Mouse (Mus musculus): Measurements from ENCODE around the gene Abcb6.

The Abcb6 gene

GRCm38 (mm10) chr1:75208967-75209678 is 28.9 kb upstream of the Abcb6 start:
- peak; percentile 18 for DNase-seq (ENCODE audit: low read depth, low spot score)

- DNase-seq (ENCODE audit: low read depth, low spot score), result no peak
These were observed 21.0 kb upstream of the Abcb6 start for GRCm38 (mm10) chr1:75201236-75201635.

- no peak for DNase-seq (ENCODE audit: low read depth, low spot score)
These were observed 12.3 kb upstream of the Abcb6 start for GRCm38 (mm10) chr1:75192452-75192851.

GRCm38 (mm10) chr1:75191622-75192402 is 11.6 kb upstream of the Abcb6 start, which contains the start of the genes Ankzf1 and Atg9a:
Gene Ankzf1 (plus strand): TSS chr1:75192151.
Gene Atg9a (minus strand): TSS chr1:75192196.
- peak; percentile 97 for DNase-seq (ENCODE audit: low read depth, low spot score)

- no peak for DNase-seq (ENCODE audit: low read depth, low spot score)
These were observed 11.0 kb upstream of the Abcb6 start for GRCm38 (mm10) chr1:75191258-75191621.

DNA sequence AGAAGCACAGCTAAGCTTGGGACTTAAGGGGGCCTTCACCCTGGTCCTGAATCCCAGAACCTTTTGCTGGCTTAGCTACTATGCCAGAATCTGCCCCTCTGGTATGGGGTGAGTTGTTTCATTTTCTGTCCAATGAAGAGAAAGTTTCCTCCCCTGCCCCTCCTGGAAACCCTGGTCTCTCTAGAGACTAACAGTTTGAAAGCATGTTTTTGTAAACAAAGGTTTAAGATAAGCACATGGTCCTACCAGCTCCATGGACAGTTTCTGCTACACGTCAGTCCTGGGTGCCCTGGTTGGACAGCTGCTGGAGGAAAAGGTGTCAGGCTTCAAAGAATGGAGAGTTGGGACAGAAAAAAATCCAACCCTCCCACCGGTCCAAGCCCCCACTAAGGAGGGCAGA is 10.4 kb upstream of the Abcb6 start:
- no peak for DNase-seq (ENCODE audit: low read depth, low spot score)

DNA sequence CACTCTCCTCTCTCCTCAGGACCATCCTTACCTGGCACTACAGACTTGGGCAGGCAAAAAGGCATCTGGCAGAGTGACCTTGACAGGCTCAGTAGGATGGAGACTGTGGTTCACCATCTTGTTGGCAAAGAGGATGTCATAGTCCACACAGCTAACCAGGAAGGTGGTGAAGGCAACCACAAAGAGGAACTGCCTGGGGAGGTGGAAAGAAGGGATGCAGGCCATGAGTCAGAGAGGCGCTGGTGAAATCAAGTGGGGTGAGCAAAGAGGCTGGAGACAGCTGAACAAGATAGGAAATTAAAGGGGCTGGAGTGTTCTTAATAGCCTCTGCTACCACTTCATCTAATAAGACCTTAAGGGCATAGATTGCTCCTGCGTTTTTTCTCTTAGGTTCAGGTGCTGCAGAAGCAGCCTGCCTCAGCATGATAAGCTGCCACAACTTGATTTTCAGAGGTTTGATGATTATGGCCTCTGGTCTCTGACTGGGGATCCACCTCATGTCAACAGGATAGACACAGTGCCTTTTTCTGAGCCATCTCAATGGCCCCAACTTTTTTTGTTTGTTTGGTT is 7.8 kb upstream of the Abcb6 start:
- no peak for DNase-seq (ENCODE audit: low read depth, low spot score)

DNA sequence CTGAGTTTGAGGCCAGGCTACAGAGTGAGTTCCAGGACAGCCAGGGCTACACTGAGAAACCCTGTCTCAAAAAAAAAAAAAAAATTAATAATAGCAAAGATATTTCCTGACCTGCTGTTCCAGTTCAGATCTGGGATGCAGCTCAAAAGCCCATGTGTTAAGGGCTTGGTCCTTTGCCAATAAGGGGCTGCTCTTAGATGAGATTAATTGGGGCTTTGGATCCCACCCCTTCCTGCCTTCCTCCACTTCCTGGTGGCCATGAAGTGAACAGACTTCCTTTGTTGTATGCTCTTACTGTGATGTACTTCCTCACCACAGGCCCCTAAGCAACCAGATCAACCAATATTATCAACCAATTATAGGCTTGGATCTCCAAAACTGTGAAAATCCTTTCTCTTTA is 6.9 kb upstream of the Abcb6 start:
- no peak for DNase-seq (ENCODE audit: low read depth, low spot score)

DNA sequence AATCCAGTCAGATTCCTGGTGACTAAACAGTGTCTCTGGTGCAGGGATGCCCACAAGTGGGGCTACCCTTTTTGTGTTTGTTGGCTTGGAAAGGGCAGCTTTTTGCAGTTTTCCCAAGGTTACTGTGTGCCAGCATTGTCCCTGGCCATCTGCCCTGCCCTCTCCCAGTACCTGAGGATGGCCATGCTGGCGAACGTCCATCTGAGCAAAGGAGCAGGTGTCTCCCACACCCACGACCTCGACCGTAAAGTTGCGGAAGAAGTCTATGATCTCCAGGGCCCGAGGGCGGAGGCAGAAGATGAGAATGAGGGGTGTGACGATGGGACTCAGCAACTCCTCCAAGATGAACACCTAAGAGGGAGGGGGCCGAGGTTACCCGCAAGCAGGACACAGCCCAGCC is 5.3 kb upstream of the Abcb6 start:
- DNase-seq (ENCODE audit: low read depth, low spot score), result no peak

DNA sequence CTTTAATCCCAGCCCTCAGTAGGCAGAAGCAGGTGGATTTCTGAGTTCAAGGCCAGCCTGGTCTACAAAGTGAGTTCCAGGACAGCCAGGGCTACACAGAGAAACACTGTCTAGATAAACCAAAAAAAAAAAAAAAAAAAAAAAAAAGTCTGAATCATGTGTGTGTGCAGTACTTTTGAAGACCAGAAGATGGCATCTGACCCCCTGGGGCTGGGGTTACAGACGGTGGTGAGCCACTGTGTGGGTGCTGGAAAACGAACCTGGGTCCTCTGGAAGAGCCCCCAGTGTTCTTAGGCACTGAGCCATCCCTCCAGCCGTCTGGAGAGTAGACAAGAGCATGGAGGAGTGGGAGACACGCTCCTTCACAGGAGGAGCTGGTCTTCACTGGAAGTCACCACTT is 2.0 kb upstream of the Abcb6 start:
- DNase-seq (ENCODE audit: low read depth, low spot score), result no peak

- DNase-seq (ENCODE audit: low read depth, low spot score), result no peak
These were observed 1.2 kb upstream of the Abcb6 start for GRCm38 (mm10) chr1:75181377-75181870.

- DNase-seq (ENCODE audit: low read depth, low spot score), result no peak
These were observed 549 bp upstream of the Abcb6 start for GRCm38 (mm10) chr1:75180741-75181140.

GRCm38 (mm10) chr1:75179334-75180104 is 673 bp downstream of the Abcb6 start:
- DNase-seq (ENCODE audit: low read depth, low spot score), result no peak

GRCm38 (mm10) chr1:75168472-75169464 is 11.4 kb downstream of the Abcb6 start, which contains the start of gene Zfand2b:
Gene Zfand2b (plus strand): TSS chr1:75168646.
- peak; percentile 94 for DNase-seq (ENCODE audit: low read depth, low spot score)

DNA sequence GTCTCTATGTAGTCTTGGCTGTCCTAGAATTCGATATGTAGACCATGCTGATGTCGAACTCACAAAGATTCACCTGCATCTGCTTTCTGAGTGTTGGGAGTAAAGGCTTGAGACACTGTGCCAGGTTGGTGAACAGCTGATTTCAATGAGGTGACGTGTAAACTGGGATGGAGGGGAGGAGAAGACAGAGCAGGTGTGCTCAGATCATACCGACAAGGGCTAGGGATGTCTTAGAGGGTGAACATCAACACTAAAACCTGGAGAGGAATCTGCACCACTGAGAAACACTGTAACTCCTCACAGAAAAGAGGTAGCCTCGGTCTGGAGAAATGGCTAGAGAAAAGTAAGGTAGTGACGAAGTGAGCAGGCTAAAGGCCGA is 12.1 kb downstream of the Abcb6 start:
- no peak for DNase-seq (ENCODE audit: low read depth, low spot score)

DNA sequence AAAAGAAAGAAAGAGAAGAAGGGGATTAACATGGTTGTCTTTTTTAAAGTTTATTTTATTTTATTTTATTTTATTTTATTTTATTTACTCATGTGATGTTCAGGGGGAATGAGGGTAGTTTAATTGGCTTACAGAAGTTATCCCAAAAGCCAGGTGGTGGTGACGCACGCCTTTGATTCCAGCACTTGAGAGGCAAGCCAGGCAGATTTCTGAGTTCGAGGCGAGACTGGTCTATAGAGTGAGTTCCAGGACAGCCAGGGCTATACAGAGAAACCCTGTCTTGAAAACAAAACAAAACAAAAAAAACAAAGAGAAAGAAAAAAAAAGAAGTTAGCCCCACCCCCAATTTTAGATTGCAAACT is 20.0 kb downstream of the Abcb6 start:
- DNase-seq (ENCODE audit: low read depth, low spot score), result no peak

DNA sequence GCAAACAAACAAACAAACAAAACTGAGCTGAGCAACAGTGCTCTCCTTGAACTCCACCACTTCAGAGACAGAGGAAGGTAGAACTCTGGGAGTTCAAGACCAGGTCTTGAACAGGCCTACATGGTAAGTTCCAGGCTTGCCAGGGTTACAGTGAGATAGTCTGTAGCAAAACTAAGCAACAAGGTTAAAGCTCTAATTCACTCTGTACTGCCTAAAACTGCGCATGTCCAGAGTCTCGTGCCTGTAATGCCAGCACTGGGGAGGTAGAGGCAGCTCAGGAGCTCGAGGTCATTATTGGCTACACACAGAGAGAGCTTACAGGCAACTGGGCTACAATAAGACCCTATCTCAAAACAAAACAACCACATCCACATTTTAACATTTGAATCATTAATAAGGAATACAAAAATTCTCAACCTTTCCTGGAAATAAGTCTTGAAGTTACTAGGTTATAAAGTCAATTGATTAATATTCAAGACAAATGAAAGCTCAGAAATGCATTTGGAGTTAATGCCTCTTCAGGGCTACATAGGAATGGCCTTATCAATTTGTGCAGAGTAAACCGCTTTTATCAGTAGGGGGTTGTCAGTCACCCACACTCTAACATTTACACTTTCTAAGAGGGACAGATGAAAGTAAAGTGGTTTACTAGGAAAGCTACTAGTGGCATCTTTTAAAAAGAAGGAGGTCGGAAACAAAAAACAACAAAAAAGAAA is 20.5 kb downstream of the Abcb6 start:
- no peak for DNase-seq (ENCODE audit: low read depth, low spot score)

GRCm38 (mm10) chr1:75158990-75159389 is 21.2 kb downstream of the Abcb6 start:
- DNase-seq (ENCODE audit: low read depth, low spot score), result no peak

DNA sequence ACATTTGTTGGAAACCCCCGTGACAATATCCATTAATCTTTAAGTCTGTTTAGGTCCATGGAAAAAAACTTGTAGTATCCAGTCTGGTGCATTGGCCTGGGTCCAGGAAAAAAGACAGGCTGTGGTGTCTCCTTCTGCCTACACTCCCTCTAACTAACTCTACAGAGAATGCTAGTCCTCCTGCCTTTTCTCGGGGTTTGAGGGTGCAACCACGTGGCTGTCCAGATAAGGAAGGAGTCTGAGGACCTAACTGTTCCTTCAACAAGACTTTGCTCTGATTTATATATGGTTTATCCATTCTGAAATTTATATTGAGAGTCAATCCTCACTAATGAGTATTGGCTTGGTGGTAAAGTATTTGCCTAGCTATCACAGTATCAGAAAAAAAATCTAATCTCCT is 24.4 kb downstream of the Abcb6 start:
- DNase-seq (ENCODE audit: low read depth, low spot score), result no peak

DNA sequence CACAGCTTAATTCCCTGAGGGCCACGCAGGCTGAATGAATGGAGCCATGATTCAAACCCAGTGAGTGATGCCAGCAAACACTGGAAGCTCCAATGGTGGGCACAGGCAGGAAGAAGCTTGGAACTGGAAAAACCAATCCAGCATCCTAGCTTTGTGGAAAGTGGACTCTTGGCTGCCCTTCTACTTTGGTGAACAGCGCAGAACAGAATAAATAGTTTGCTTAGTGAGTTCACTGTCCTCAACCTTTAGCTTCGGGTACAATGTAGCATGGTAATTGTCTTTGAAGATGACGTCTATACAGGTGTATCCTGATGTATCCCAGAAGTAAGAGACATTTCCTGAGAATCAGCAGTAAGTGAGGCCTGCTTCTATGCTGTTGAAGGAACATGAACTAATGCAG is 31.5 kb downstream of the Abcb6 start:
- no peak for DNase-seq (ENCODE audit: low read depth, low spot score)
